Mouse (Mus musculus): ENCODE measurements around the gene Iqcd.

The Iqcd gene

GRCm38 (mm10) chr5:120627515-120628300, 38.9 kb downstream of the Iqcd start:
- DNase-seq (ENCODE audit: low spot score in 2 of 2): no peak

GRCm38 (mm10) chr5:120628624-120629023, 39.8 kb downstream of the Iqcd start:
- no peak for DNase-seq (ENCODE audit: low spot score in 2 of 2)

GRCm38 (mm10) chr5:120631128-120631527, 42.3 kb downstream of the Iqcd start:
- peak in 1 of 2 experiments; percentile 49 for DNase-seq (ENCODE audit: low spot score in 2 of 2)

- no peak for DNase-seq (ENCODE audit: low spot score in 2 of 2)
Observed at GRCm38 (mm10) chr5:120631892-120632291, 43.1 kb downstream of the Iqcd start.

- DNase-seq (ENCODE audit: low spot score in 2 of 2): no peak
Observed at GRCm38 (mm10) chr5:120634131-120634530, 45.3 kb downstream of the Iqcd start, which contains the start of gene Cfap73. Gene Cfap73, minus strand, starts transcription at chr5:120634235.

- DNase-seq (ENCODE audit: low spot score in 2 of 2): no peak
Observed at GRCm38 (mm10) chr5:120634860-120635259, 46.0 kb downstream of the Iqcd start.

GRCm38 (mm10) chr5:120635633-120636032, 46.8 kb downstream of the Iqcd start:
- no peak for DNase-seq (ENCODE audit: low spot score in 2 of 2)

GRCm38 (mm10) chr5:120640094-120640493, 51.3 kb downstream of the Iqcd start:
- DNase-seq (ENCODE audit: low spot score in 2 of 2): no peak

- DNase-seq (ENCODE audit: low spot score in 2 of 2): no peak
Observed at GRCm38 (mm10) chr5:120643365-120644085, 54.7 kb downstream of the Iqcd start.

- DNase-seq (ENCODE audit: low spot score in 2 of 2): no peak
Observed at GRCm38 (mm10) chr5:120644227-120644626, 55.4 kb downstream of the Iqcd start.

- no peak for DNase-seq (ENCODE audit: low spot score in 2 of 2)
Observed at GRCm38 (mm10) chr5:120645851-120646250, 57.0 kb downstream of the Iqcd start.

- no peak for DNase-seq (ENCODE audit: low spot score in 2 of 2)
Observed at GRCm38 (mm10) chr5:120647361-120647760, 58.5 kb downstream of the Iqcd start.

- peak; percentile 40 to 42 for DNase-seq (ENCODE audit: low spot score in 2 of 2)
Observed at GRCm38 (mm10) chr5:120647814-120648491, 59.1 kb downstream of the Iqcd start.

GRCm38 (mm10) chr5:120648569-120649373, 60.0 kb downstream of the Iqcd start, which contains the start of gene Rasal1:
Gene Rasal1, plus strand, starts transcription at chr5:120648812.
- DNase-seq (ENCODE audit: low spot score in 2 of 2): peak; percentile 93

- DNase-seq (ENCODE audit: low spot score in 2 of 2): peak; percentile 57 to 62
Observed at GRCm38 (mm10) chr5:120649374-120649933, 60.6 kb downstream of the Iqcd start.

- DNase-seq (ENCODE audit: low spot score in 2 of 2): peak in 1 of 2 experiments; percentile 31
Observed at GRCm38 (mm10) chr5:120649938-120650337, 61.1 kb downstream of the Iqcd start.

GRCm38 (mm10) chr5:120651230-120651629, 62.4 kb downstream of the Iqcd start:
- no peak for DNase-seq (ENCODE audit: low spot score in 2 of 2)

GRCm38 (mm10) chr5:120652915-120653701, 64.3 kb downstream of the Iqcd start:
- no peak for DNase-seq (ENCODE audit: low spot score in 2 of 2)

GRCm38 (mm10) chr5:120653873-120654272, 65.1 kb downstream of the Iqcd start:
- no peak for DNase-seq (ENCODE audit: low spot score in 2 of 2)

- DNase-seq (ENCODE audit: low spot score in 2 of 2): no peak
Observed at GRCm38 (mm10) chr5:120656281-120656751, 67.5 kb downstream of the Iqcd start.
